Mouse (Mus musculus) G1E (cell line): ENCODE data around the gene Ddx1.

ENCODE experiments used
- CTCF ChIP-seq: IDR thresholded peaks from 2 replicates; pipeline ENCODE4 v1.5.1; 2012; ENCODE audit warnings: low read depth, low read length, inconsistent platforms, mixed read lengths
- GATA1 ChIP-seq: IDR thresholded peaks from 2 replicates; pipeline ENCODE4 v1.6.1; 2012; ENCODE audit warnings: borderline replicate concordance, low read length, inconsistent platforms, mixed read lengths

GRCm38 (mm10) chr12:13180332-13180714 is 68.7 kb downstream of the Ddx1 start:
- TF ChIP-seq CTCF (no peak), GATA1 (no peak)
